Mouse (Mus musculus) limb, embryonic 14.5 days (tissue): Measurements from ENCODE around the gene Cdc14a. TPM values are rescaled to one million over a fixed set of nuclear protein-coding genes. Genes with fewer than 3 reads are reported as not detected.

Source experiments
- ATAC-seq: fragments of 200-750 bp; cut with Nextera tagmentation; 2 replicates; pipeline ENCODE4 v1.8.0; 2017; ENCODE audit warnings: low read depth, moderate number of reproducible peaks, moderate TSS enrichment; ENCODE audit not compliant: low FRiP score
- DNase-seq: peaks from one replicate; pipeline ENCODE4 v3.0.0-alpha.2; 2015; ENCODE audit warnings: low spot score
- H3K27ac ChIP-seq: fragments of 300-500 bp; sonication (generic); replicated peaks from 2 replicates; pipeline ENCODE4 v1.5.1; 2014; ENCODE audit warnings: low read depth, mild to moderate bottlenecking, low read length, moderate library complexity, mixed read lengths
- H3K27me3 ChIP-seq: fragments of 300-500 bp; sonication (generic); 2 replicates; pipeline ENCODE4 v1.6.1; 2014; ENCODE audit warnings: low read length, mixed read lengths; ENCODE audit not compliant: control insufficient read depth, insufficient read depth
- H3K36me3 ChIP-seq: fragments of 300-500 bp; sonication (generic); 2 replicates; pipeline ENCODE4 v1.6.1; 2014; ENCODE audit warnings: mild to moderate bottlenecking, low read length, moderate library complexity, mixed read lengths; ENCODE audit not compliant: control insufficient read depth, insufficient read depth
- H3K4me1 ChIP-seq: fragments of 300-500 bp; sonication (generic); 2 replicates; pipeline ENCODE4 v1.6.1; 2014; ENCODE audit warnings: antibody characterized with exemption, low read length, mixed read lengths; ENCODE audit not compliant: control insufficient read depth, insufficient read depth
- H3K4me2 ChIP-seq: fragments of 300-500 bp; sonication (generic); replicated peaks from 2 replicates; pipeline ENCODE4 v1.6.1; 2014; ENCODE audit warnings: low read depth, mild to moderate bottlenecking, low read length, moderate library complexity; ENCODE audit not compliant: severe bottlenecking
- H3K4me3 ChIP-seq: fragments of 300-500 bp; sonication (generic); replicated peaks from 2 replicates; pipeline ENCODE4 v1.5.1; 2014; ENCODE audit warnings: low read length
- H3K9ac ChIP-seq: fragments of 300-500 bp; sonication (generic); 2 replicates; pipeline ENCODE4 v1.6.1; 2014; ENCODE audit warnings: mild to moderate bottlenecking, low read depth, low read length, moderate library complexity; ENCODE audit not compliant: severe bottlenecking
- H3K9me3 ChIP-seq: fragments of 300-500 bp; sonication (generic); 2 replicates; pipeline ENCODE4 v1.6.1; 2016; ENCODE audit warnings: low read length; ENCODE audit not compliant: control insufficient read depth
- POLR2A ChIP-seq: fragments of 200-500 bp; IDR thresholded peaks from 2 replicates; pipeline ENCODE4 v1.8.0; 2012; ENCODE audit warnings: inconsistent platforms, mild to moderate bottlenecking, moderate library complexity, borderline replicate concordance; ENCODE audit not compliant: insufficient read depth, insufficient read length; ENCODE audit errors: extremely low read depth
- WGBS: fragments of 180-500 bp; shearing (Covaris S2); extraction: QIAGEN DNeasy Blood & Tissue Kit; methylation state at CpG from one replicate; pipeline ENCODE4 v1.1.7; 2014; 5-methylcytosine and 5-hydroxymethylcytosine counted together
- polyA plus RNA-seq, 2 experiments: library from polyadenylated mRNA; depleted of rRNA in 1 of 2; stranded (reverse) in 1 of 2; unstranded in 1 of 2; fragments of >200 nt; fragmentation: Nextera tagmentation in 1 of 2; extraction: Ambion mirVana in 1 of 2; gene quantifications; 2 replicates each; pipeline versions ENCODE4 v1.2.1 to v1.2.3; 2012 to 2014

Gene Cdc14a
- polyA plus RNA-seq, 2 experiments: 8.4 TPM

DNA sequence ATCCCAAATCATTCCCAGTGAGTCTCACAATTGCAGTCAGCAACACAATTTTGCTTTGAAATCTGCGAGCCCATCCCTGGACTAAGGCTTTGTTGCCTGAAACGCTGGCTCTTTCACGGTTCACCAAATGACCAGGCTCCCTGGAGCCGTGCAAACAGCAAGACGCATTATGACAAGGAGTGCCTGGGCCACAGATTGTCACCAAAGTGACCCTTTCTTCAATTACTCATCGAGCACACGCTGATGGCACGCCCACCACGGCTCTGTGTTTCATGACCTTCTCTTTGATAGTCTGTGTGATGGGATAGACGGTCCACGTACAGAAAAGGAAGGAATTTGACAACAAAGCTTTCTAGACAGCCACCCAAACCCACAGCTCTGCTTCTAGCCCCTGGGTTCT is 78.6 kb downstream of the Cdc14a start:
- 89% methylated on average over 11 of the region's 11 CpGs for whole genome bisulfite sequencing
- ATAC-seq (no peak), DNase-seq (no peak)
- peaks cover 5% of the 10 kb centered on the region; the same call in 1 of the 2 replicates for H3K4me1 ChIP-seq
- no peak overlapping the region for H3K27ac ChIP-seq
- H3K9ac ChIP-seq: no peak overlapping the region
- no peak for TF ChIP-seq POLR2A
- H3K9me3 ChIP-seq: no peaks in the 10 kb centered on the region
- no peak overlapping the region for H3K4me2 ChIP-seq
- H3K36me3 ChIP-seq: 0 out of 2 replicates have a peak, but pooled peaks cover 11% of the 10 kb centered on the region
- no peak overlapping the region for H3K4me3 ChIP-seq
- no peaks in the 10 kb centered on the region for H3K27me3 ChIP-seq

- Histone ChIP-seq H3K27me3 (no peaks in the 10 kb centered on the region), H3K9ac (no peak overlapping the region), H3K4me2 (no peak overlapping the region), H3K4me3 (no peak overlapping the region), H3K9me3 (no peaks in the 10 kb centered on the region), H3K27ac (no peak overlapping the region), H3K4me1 (peaks cover 5% of the 10 kb centered on the region; the same call in 1 of the 2 replicates), H3K36me3 (0 out of 2 replicates have a peak, but pooled peaks cover 11% of the 10 kb centered on the region)
- 85% methylated on average over 5 of the region's 5 CpGs for WGBS
- TF ChIP-seq POLR2A: no peak
- ATAC-seq: no peak
- DNase-seq: no peak
Observed at GRCm38 (mm10) chr3:116342251-116342650, 81.6 kb downstream of the Cdc14a start.

- TF ChIP-seq POLR2A: no peak
- Histone ChIP-seq H3K9ac (no peak overlapping the region), H3K9me3 (no peaks in the 10 kb centered on the region), H3K36me3 (peaks cover 14% of the 10 kb centered on the region; the same call in 1 of the 2 replicates), H3K4me3 (no peak overlapping the region), H3K27me3 (no peaks in the 10 kb centered on the region), H3K4me2 (no peak overlapping the region; the same call in 1 of the 2 replicates), H3K27ac (no peak overlapping the region), H3K4me1 (peaks cover 5% of the 10 kb centered on the region; the same call in 1 of the 2 replicates)
- ATAC-seq (peak; percentile 72), DNase-seq (peak; percentile 77)
- 42% methylated on average over 19 of the region's 19 CpGs for WGBS
Observed at GRCm38 (mm10) chr3:116340950-116341624, 82.7 kb downstream of the Cdc14a start.

DNA sequence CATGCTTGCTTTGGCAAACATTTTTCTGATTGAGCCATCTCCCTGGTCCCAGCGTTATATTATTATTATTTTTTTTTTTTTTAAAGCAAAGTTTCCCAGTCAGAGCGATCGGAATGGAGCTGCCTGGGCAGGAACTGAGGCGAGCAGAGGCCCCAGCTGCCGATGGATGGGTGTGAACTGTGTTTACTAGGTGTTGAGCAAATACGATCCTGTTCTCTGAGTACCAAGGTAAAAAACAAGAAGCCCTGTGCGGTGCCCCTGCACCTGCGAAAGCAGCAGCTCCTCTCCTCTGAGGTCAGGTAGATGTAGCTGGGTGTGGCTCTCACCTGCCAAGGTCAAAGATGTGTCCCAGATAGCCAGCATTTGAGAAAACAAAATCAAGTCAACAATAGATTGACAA is 83.6 kb downstream of the Cdc14a start:
- no peak for TF ChIP-seq POLR2A
- Histone ChIP-seq H3K36me3 (peaks cover 8% of the 10 kb centered on the region; the same call in 1 of the 2 replicates), H3K9me3 (no peaks in the 10 kb centered on the region), H3K9ac (no peak overlapping the region), H3K4me2 (no peak overlapping the region), H3K4me3 (no peak overlapping the region), H3K27ac (no peak overlapping the region), H3K4me1 (peaks cover 5% of the 10 kb centered on the region; the same call in 1 of the 2 replicates), H3K27me3 (no peaks in the 10 kb centered on the region)
- no peak for DNase-seq
- 84% methylated on average over 8 of the region's 8 CpGs for WGBS
- no peak for ATAC-seq

DNA sequence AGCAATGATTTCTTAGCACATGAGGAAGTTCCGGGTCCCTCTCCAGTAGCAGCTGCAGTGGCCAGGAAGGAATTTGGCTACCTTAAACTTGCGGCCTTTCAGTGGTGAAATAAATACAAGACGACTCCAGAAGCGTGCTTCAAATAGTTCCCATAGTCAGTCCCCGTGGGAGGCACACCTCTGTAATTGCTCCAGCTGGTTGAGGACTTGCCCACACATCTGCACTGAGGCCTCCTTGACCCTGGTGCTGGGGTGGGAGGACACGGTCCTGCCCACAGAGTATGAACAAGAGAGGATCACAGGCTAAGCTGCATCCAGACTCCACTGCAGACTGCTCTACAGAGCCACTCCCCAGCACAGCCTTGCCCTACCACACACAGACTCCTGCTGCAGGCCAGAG is 85.2 kb downstream of the Cdc14a start:
- no peak overlapping the region for H3K4me3 ChIP-seq
- H3K36me3 ChIP-seq: peaks cover 8% of the 10 kb centered on the region; the same call in 1 of the 2 replicates
- H3K9me3 ChIP-seq: no peaks in the 10 kb centered on the region
- WGBS: 40% methylated on average over 6 of the region's 6 CpGs
- ATAC-seq: no peak
- H3K4me1 ChIP-seq: peaks cover 5% of the 10 kb centered on the region; the same call in 1 of the 2 replicates
- no peak overlapping the region for H3K4me2 ChIP-seq
- no peak for TF ChIP-seq POLR2A
- DNase-seq: no peak
- no peak overlapping the region for H3K27ac ChIP-seq
- no peak overlapping the region for H3K9ac ChIP-seq
- no peaks in the 10 kb centered on the region for H3K27me3 ChIP-seq
